Mouse (Mus musculus) MEL (cell line): ENCODE results near the gene Scpep1. TPM values are rescaled to one million over a fixed set of nuclear protein-coding genes. Genes with fewer than 3 reads are reported as not detected.

Experiments
- DNase-seq: peaks from one replicate; pipeline ENCODE4 v3.0.0; 2011; ENCODE audit warnings: low read depth, low spot score
- H3K27ac ChIP-seq: 2 replicates; pipeline ENCODE4 v1.5.1; 2012; ENCODE audit warnings: low read depth, mild to moderate bottlenecking, control low read depth, low read length, moderate library complexity; ENCODE audit not compliant: control insufficient read depth
- H3K27me3 ChIP-seq, 2 experiments: fragments of 150-350 bp in 1 of 2; sonication (generic) in 1 of 2; 2 replicates each; pipeline ENCODE4 v1.6.1; 2012; ENCODE audit warnings: low read length in 2 of 2, mild to moderate bottlenecking in 2 of 2, improper control_type of control experiment in 1 of 2, moderate library complexity in 1 of 2; ENCODE audit not compliant: insufficient read depth in 2 of 2, control insufficient read depth in 1 of 2
- H3K36me3 ChIP-seq, 2 experiments: 2 replicates each; pipeline ENCODE4 v1.6.1; 2012 to 2014; ENCODE audit warnings: low read length in 2 of 2, improper control_type of control experiment in 1 of 2, inconsistent platforms in 1 of 2, mild to moderate bottlenecking in 1 of 2; ENCODE audit not compliant: insufficient read depth in 2 of 2, control insufficient read depth in 1 of 2
- H3K4me1 ChIP-seq, 2 experiments: fragments of 150-350 bp in 1 of 2; sonication (generic) in 1 of 2; 2 replicates each; pipeline ENCODE4 v1.6.1; 2012; ENCODE audit warnings: low read length in 2 of 2, improper control_type of control experiment in 1 of 2, mild to moderate bottlenecking in 1 of 2; ENCODE audit not compliant: insufficient read depth in 2 of 2, control insufficient read depth in 1 of 2
- H3K4me3 ChIP-seq, 2 experiments: fragments of 150-350 bp in 1 of 2; sonication (generic) in 1 of 2; 2 replicates each; pipeline ENCODE4 v1.5.1; 2012; ENCODE audit warnings: low read depth in 2 of 2, low read length in 2 of 2, mild to moderate bottlenecking in 2 of 2, moderate library complexity in 2 of 2, control low read depth in 1 of 2, improper control_type of control experiment in 1 of 2; ENCODE audit not compliant: control insufficient read depth in 1 of 2, insufficient read depth in 1 of 2
- H3K79me2 ChIP-seq: 2 replicates; pipeline ENCODE4 v1.6.1; 2012; ENCODE audit warnings: mild to moderate bottlenecking, low read length, moderate library complexity; ENCODE audit not compliant: control insufficient read depth, poor library complexity, insufficient read depth
- H3K9ac ChIP-seq: 2 replicates; pipeline ENCODE4 v1.6.1; 2012; ENCODE audit warnings: low read depth, mild to moderate bottlenecking, control low read depth, low read length, moderate library complexity; ENCODE audit not compliant: control insufficient read depth, poor library complexity, severe bottlenecking
- H3K9me3 ChIP-seq: fragments of 150-350 bp; sonication (generic); replicated peaks from 2 replicates; pipeline ENCODE4 v1.6.1; 2012; ENCODE audit warnings: mild to moderate bottlenecking, low read length, improper control_type of control experiment, moderate library complexity; ENCODE audit not compliant: insufficient read depth
- BHLHE40 ChIP-seq: IDR thresholded peaks from 2 replicates; pipeline ENCODE4 v1.6.1; 2012; ENCODE audit warnings: low read depth, mild to moderate bottlenecking, inconsistent platforms, low read length, improper control_type of control experiment, borderline replicate concordance
- CHD1 ChIP-seq: IDR thresholded peaks from 2 replicates; pipeline ENCODE4 v1.6.1; 2012; ENCODE audit warnings: low read depth, mild to moderate bottlenecking, inconsistent platforms, low read length, improper control_type of control experiment
- CHD2 ChIP-seq: IDR thresholded peaks from 2 replicates; pipeline ENCODE4 v1.6.1; 2011; ENCODE audit warnings: low read length, improper control_type of control experiment
- CTCF ChIP-seq, 3 experiments: IDR thresholded peaks in 2 of 3; conservative IDR thresholded peaks in 1 of 3; 2 replicates each; pipeline ENCODE4 v1.5.1; 2011 to 2012; ENCODE audit warnings: low read length in 3 of 3, low read depth in 2 of 3, mild to moderate bottlenecking in 2 of 3, improper control_type of control experiment in 1 of 3, inconsistent platforms in 1 of 3, mixed read lengths in 1 of 3, moderate library complexity in 1 of 3; ENCODE audit not compliant: control insufficient read depth in 1 of 3, insufficient read depth in 1 of 3, poor library complexity in 1 of 3, severe bottlenecking in 1 of 3
- ELF1 ChIP-seq: IDR thresholded peaks from 2 replicates; pipeline ENCODE4 v1.6.1; 2014; ENCODE audit warnings: low read depth, mild to moderate bottlenecking, inconsistent platforms, low read length, improper control_type of control experiment, moderate library complexity
- EP300 ChIP-seq, 2 experiments: IDR thresholded peaks; 2 replicates each; pipeline ENCODE4 v1.6.1; 2011; ENCODE audit warnings: improper control_type of control experiment in 2 of 2, low read length in 2 of 2, low read depth in 1 of 2, mild to moderate bottlenecking in 1 of 2
- ETS1 ChIP-seq: IDR thresholded peaks from 2 replicates; pipeline ENCODE4 v1.6.1; 2012; ENCODE audit warnings: low read depth, mild to moderate bottlenecking, inconsistent platforms, low read length, improper control_type of control experiment, moderate library complexity
- GABPA ChIP-seq: IDR thresholded peaks from 2 replicates; pipeline ENCODE4 v1.6.1; 2012; ENCODE audit warnings: low read depth, mild to moderate bottlenecking, inconsistent platforms, low read length, improper control_type of control experiment, moderate library complexity
- GATA1 ChIP-seq: IDR thresholded peaks from 2 replicates; pipeline ENCODE4 v1.6.1; 2011; ENCODE audit warnings: low read depth, low read length, improper control_type of control experiment
- HCFC1 ChIP-seq: IDR thresholded peaks from 2 replicates; pipeline ENCODE4 v1.6.1; 2012; ENCODE audit warnings: low read depth, mild to moderate bottlenecking, inconsistent platforms, low read length, improper control_type of control experiment, moderate library complexity
- JUND ChIP-seq: IDR thresholded peaks from 2 replicates; pipeline ENCODE4 v1.6.1; 2011; ENCODE audit warnings: low read depth, mild to moderate bottlenecking, improper control_type of control experiment, low read length
- MAX ChIP-seq: IDR thresholded peaks from 2 replicates; pipeline ENCODE4 v1.6.1; 2011; ENCODE audit warnings: low read length, improper control_type of control experiment
- MAZ ChIP-seq: IDR thresholded peaks from 2 replicates; pipeline ENCODE4 v1.6.1; 2012; ENCODE audit warnings: low read depth, mild to moderate bottlenecking, inconsistent platforms, low read length, improper control_type of control experiment
- MEF2A ChIP-seq: IDR thresholded peaks from 2 replicates; pipeline ENCODE4 v1.6.1; 2014; ENCODE audit warnings: low read depth, mild to moderate bottlenecking, inconsistent platforms, low read length, improper control_type of control experiment; ENCODE audit not compliant: poor library complexity, insufficient replicate concordance, severe bottlenecking; ENCODE audit errors: extremely low read depth
- MXI1 ChIP-seq: IDR thresholded peaks from 2 replicates; pipeline ENCODE4 v1.6.1; 2011; ENCODE audit warnings: mild to moderate bottlenecking, low read depth, low read length, improper control_type of control experiment
- MYB ChIP-seq: IDR thresholded peaks from 2 replicates; pipeline ENCODE4 v1.6.1; 2011; ENCODE audit warnings: mild to moderate bottlenecking, low read depth, low read length, improper control_type of control experiment
- MYC ChIP-seq: IDR thresholded peaks from 2 replicates; pipeline ENCODE4 v1.6.1; 2011; ENCODE audit warnings: low read depth, mild to moderate bottlenecking, low read length, improper control_type of control experiment, moderate library complexity
- NELFE ChIP-seq: IDR thresholded peaks from 2 replicates; pipeline ENCODE4 v1.6.1; 2011; ENCODE audit warnings: low read depth, low read length, improper control_type of control experiment
- NRF1 ChIP-seq: IDR thresholded peaks from 2 replicates; pipeline ENCODE4 v1.6.1; 2014; ENCODE audit warnings: low read depth, mild to moderate bottlenecking, inconsistent platforms, low read length, improper control_type of control experiment, moderate library complexity; ENCODE audit not compliant: poor library complexity, insufficient read depth, severe bottlenecking
- POLR2A ChIP-seq, 2 experiments: IDR thresholded peaks; 2 replicates each; pipeline ENCODE4 v1.6.1; 2011 to 2012; ENCODE audit warnings: low read length in 2 of 2, mild to moderate bottlenecking in 2 of 2, control low read depth in 1 of 2, improper control_type of control experiment in 1 of 2, low read depth in 1 of 2, moderate library complexity in 1 of 2; ENCODE audit not compliant: control insufficient read depth in 1 of 2, insufficient read depth in 1 of 2, poor library complexity in 1 of 2
- POLR2AphosphoS2 ChIP-seq: IDR thresholded peaks from 2 replicates; pipeline ENCODE4 v1.6.1; 2011; ENCODE audit warnings: low read length, improper control_type of control experiment
- POLR2AphosphoS5 ChIP-seq: IDR thresholded peaks from 2 replicates; pipeline ENCODE4 v1.6.1; 2012; ENCODE audit warnings: low read depth, borderline replicate concordance, mild to moderate bottlenecking, inconsistent platforms, low read length, moderate library complexity, mixed read lengths
- SIN3A ChIP-seq: IDR thresholded peaks from 2 replicates; pipeline ENCODE4 v1.6.1; 2012; ENCODE audit warnings: low read length, improper control_type of control experiment, inconsistent platforms
- TBP ChIP-seq: IDR thresholded peaks from 2 replicates; pipeline ENCODE4 v1.8.0; 2011; ENCODE audit warnings: low read depth, low read length, improper control_type of control experiment
- TCF12 ChIP-seq: IDR thresholded peaks from 2 replicates; pipeline ENCODE4 v1.6.1; 2014; ENCODE audit warnings: low read depth, mild to moderate bottlenecking, inconsistent platforms, low read length, improper control_type of control experiment, moderate library complexity
- USF1 ChIP-seq: IDR thresholded peaks from 2 replicates; pipeline ENCODE4 v1.6.1; 2014; ENCODE audit warnings: low read depth, mild to moderate bottlenecking, inconsistent platforms, low read length, improper control_type of control experiment, moderate library complexity
- USF2 ChIP-seq, 2 experiments: IDR thresholded peaks; 2 replicates each; pipeline ENCODE4 v1.6.1; 2011 to 2012; ENCODE audit warnings: improper control_type of control experiment in 2 of 2, low read length in 2 of 2, borderline replicate concordance in 1 of 2, inconsistent platforms in 1 of 2, low read depth in 1 of 2, mild to moderate bottlenecking in 1 of 2; ENCODE audit not compliant: insufficient read depth in 1 of 2
- ZKSCAN1 ChIP-seq: IDR thresholded peaks from 2 replicates; pipeline ENCODE4 v1.6.1; 2012; ENCODE audit warnings: low read depth, mild to moderate bottlenecking, inconsistent platforms, low read length, improper control_type of control experiment, moderate library complexity
- ZMIZ1 ChIP-seq: IDR thresholded peaks from 2 replicates; pipeline ENCODE4 v1.6.1; 2012; ENCODE audit warnings: low read depth, mild to moderate bottlenecking, inconsistent platforms, low read length, improper control_type of control experiment, moderate library complexity
- polyA plus RNA-seq, 2 experiments: library from polyadenylated mRNA; stranded (reverse) in 1 of 2; unstranded in 1 of 2; fragments of >175 nt in 1 of 2; fragments of >200 nt in 1 of 2; gene quantifications; 2 replicates each; pipeline versions ENCODE4 v1.2.1 to v1.2.4; 2012; ENCODE audit warnings: low replicate concordance in 2 of 2, low read depth in 1 of 2; ENCODE audit not compliant: insufficient read length in 2 of 2, insufficient read depth in 1 of 2, missing spikeins in 1 of 2
- total RNA-seq: library from RNA; depleted of rRNA; stranded (reverse); fragments of 300-350 nt; gene quantifications from 2 replicates; pipeline ENCODE4 v1.2.3, GENCODE M21; 2012

The Scpep1 gene
- total and polyA plus RNA-seq, 3 experiments: 7.9 to 15.6 TPM; not detected in 1

DNA sequence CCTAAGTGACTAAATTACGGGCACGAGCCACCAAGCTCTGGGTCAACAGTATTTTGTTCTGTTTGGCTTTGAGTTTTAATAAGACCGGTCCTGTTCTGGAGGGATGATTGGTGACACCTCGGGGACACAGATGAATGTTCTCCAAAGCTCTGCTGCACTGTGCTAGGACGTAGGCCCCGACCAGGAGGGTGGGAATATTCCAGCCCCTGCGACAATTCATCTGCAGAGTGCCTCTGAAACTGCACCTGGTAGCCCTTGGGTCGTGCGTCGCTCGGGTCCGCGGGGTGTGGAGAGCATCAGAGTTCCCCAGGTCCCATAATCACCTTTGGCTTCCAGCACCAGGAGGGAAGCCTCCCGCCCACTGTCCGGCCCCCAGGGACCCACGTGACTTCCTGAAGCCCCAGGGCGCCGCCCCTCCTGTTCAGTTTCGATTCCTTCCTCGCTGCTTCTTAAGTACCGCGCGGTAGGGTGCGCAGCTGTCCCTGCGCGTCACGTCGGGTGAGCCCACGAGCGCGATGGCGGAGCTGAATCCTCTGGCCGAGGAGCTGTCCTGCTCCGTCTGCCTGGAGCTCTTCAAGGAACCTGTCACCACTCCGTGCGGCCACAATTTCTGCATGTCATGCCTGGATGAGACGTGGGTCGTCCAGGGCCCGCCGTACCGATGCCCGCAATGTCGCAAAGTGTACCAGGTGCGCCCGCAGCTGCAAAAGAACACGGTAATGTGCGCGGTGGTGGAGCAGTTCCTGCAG lies 43.9 kb upstream of the Scpep1 start, which contains the start of gene Trim25:
TSS of gene Trim25 (plus strand) at position 403 of the 749 bp plus-strand sequence.
- H3K4me1 ChIP-seq: peaks cover 16 to 43% of the 10 kb centered on the region in 2 experiments

DNA sequence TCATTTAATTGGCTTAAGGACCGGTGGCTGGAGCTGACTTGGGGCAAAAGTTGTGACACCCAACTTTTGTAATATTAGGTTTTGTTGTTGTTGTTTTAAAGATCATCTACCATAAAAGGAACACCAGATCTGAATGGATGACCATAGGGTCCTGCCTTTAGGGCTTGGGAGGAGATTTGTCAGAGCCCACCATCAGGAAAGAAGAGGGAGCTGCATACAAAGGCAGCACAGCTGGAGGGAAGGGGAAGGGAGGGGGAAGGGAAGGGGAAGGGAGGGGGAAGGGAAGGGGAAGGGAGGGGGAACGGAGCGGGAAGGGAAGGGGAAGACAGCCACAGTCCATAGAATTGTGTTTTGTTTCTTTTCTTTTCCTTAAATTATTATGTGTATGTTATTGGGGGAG lies 43.1 kb upstream of the Scpep1 start:
- H3K79me2 ChIP-seq: peaks cover 39% of the 10 kb centered on the region
- no peaks in the 10 kb centered on the region for H3K27me3 ChIP-seq
- peaks cover 16 to 48% of the 10 kb centered on the region in 2 experiments for H3K4me1 ChIP-seq
- peak overlapping the region; percentile 32; the same call in 1 of the 2 replicates for H3K27ac ChIP-seq
- H3K4me3 ChIP-seq: peak overlapping the region; percentile 91 to 99
- H3K9me3 ChIP-seq: no peaks in the 10 kb centered on the region
- no peak for TF ChIP-seq ETS1
- no peak for TF ChIP-seq POLR2A (IDR thresholded peaks at IDR 0.05; ENCODE audit: control insufficient read depth in 1 of 2, insufficient read depth in 1 of 2, low read depth in 1 of 2, low read length in 2 of 2, poor library complexity in 1 of 2)
- TF ChIP-seq CHD2: peak; percentile 44; the same call in 1 of the 2 replicates
- TF ChIP-seq EP300 (IDR thresholded peaks at IDR 0.05; ENCODE audit: low read depth in 1 of 2, low read length in 2 of 2): 0 out of 4 replicates have a peak, but pooled peaks of 1 of the 2 experiments have one; percentile 13
- TF ChIP-seq MYC: no peak
- 0 out of 2 replicates have a peak, but pooled peaks have one; percentile 40 for TF ChIP-seq MAZ
- peak; percentile 43; the same call in 1 of the 2 replicates for TF ChIP-seq SIN3A
- TF ChIP-seq JUND: no peak
- TF ChIP-seq MYB: no peak
- TF ChIP-seq NRF1: no peak
- TF ChIP-seq MAX: no peak
- no peak for TF ChIP-seq ZMIZ1
- TF ChIP-seq MXI1: no peak
- TF ChIP-seq ZKSCAN1: 0 out of 2 replicates have a peak, but pooled peaks have one; percentile 23
- TF ChIP-seq CHD1: peak; percentile 72; the same call in 1 of the 2 replicates
- no peak for TF ChIP-seq GABPA
- TF ChIP-seq, all 39 proteins: peak for 6
- no peak for DNase-seq
- H3K9ac ChIP-seq: peak overlapping the region; percentile 97
- peaks cover 0 to 36% of the 10 kb centered on the region in 2 experiments for H3K36me3 ChIP-seq

More for the DNA sequence above, 43.9 kb upstream of the Scpep1 start, which contains the start of gene Trim25:
- peak; percentile 100 for DNase-seq
- peak within 1 kb of the TSS; percentile 91 to 99 for H3K4me3 ChIP-seq
- H3K79me2 ChIP-seq: peaks cover 45% of the 10 kb centered on the region
- H3K36me3 ChIP-seq: peaks cover 0 to 32% of the 10 kb centered on the region in 2 experiments
- peak within 1 kb of the TSS; percentile 97 for H3K9ac ChIP-seq
- H3K27ac ChIP-seq: peak within 1 kb of the TSS; percentile 61
- TF ChIP-seq GABPA (no peak), POLR2AphosphoS5 (no peak; the same call in 1 of the 2 replicates), POLR2AphosphoS2 (peak; percentile 93), HCFC1 (peak; percentile 70), GATA1 (no peak), MYB (no peak), ZMIZ1 (peak; percentile 91), BHLHE40 (peak; percentile 52; the same call in 1 of the 2 replicates), TBP (peak; percentile 83), NRF1 (peak; percentile 76), ETS1 (peak; percentile 65; the same call in 1 of the 2 replicates), MAZ (0 out of 2 replicates have a peak, but pooled peaks have one; percentile 43), TCF12 (peak; percentile 71; the same call in 1 of the 2 replicates), EP300 (IDR thresholded peaks at IDR 0.05; ENCODE audit: low read depth in 1 of 2, low read length in 2 of 2) (peak in 1 of 2 experiments; percentile 27; a peak in 1 of 4 replicates), CTCF (IDR thresholded peaks at IDR 0.05 in 2 of 3, conservative IDR thresholded peaks at IDR 0.05 in 1 of 3; ENCODE audit: control insufficient read depth in 1 of 3, insufficient read depth in 1 of 3, low read depth in 2 of 3, low read length in 3 of 3, poor library complexity in 1 of 3, severe bottlenecking in 1 of 3) (0 out of 6 replicates have a peak, but pooled peaks of 1 of the 3 experiments have one; percentile 4), MEF2A (no peak), USF1 (peak; percentile 96), ELF1 (peak; percentile 71), SIN3A (peak; percentile 78), ZKSCAN1 (no peak), MXI1 (peak; percentile 81), USF2 (IDR thresholded peaks at IDR 0.05; ENCODE audit: borderline replicate concordance in 1 of 2, insufficient read depth in 1 of 2, low read depth in 1 of 2, low read length in 2 of 2) (peak; percentile 52 to 85; a peak in 3 of 4 replicates), POLR2A (IDR thresholded peaks at IDR 0.05; ENCODE audit: control insufficient read depth in 1 of 2, insufficient read depth in 1 of 2, low read depth in 1 of 2, low read length in 2 of 2, poor library complexity in 1 of 2) (peak; percentile 80 to 93; a peak in 3 of 4 replicates), MAX (peak; percentile 89), NELFE (peak; percentile 92)
- no peaks in the 10 kb centered on the region for H3K27me3 ChIP-seq
- H3K9me3 ChIP-seq: no peaks in the 10 kb centered on the region
